Mouse (Mus musculus) liver, embryonic 14.5 days (tissue): ENCODE data around the gene Sema4a.

ENCODE experiments used
- CTCF ChIP-seq: IDR thresholded peaks from 2 replicates; pipeline ENCODE4 v1.5.1; 2016; ENCODE audit warnings: antibody characterized with exemption, low read depth, control low read depth
- EP300 ChIP-seq: IDR thresholded peaks from 2 replicates; pipeline ENCODE4 v1.6.1; 2016; ENCODE audit warnings: antibody characterized with exemption, low read depth

DNA sequence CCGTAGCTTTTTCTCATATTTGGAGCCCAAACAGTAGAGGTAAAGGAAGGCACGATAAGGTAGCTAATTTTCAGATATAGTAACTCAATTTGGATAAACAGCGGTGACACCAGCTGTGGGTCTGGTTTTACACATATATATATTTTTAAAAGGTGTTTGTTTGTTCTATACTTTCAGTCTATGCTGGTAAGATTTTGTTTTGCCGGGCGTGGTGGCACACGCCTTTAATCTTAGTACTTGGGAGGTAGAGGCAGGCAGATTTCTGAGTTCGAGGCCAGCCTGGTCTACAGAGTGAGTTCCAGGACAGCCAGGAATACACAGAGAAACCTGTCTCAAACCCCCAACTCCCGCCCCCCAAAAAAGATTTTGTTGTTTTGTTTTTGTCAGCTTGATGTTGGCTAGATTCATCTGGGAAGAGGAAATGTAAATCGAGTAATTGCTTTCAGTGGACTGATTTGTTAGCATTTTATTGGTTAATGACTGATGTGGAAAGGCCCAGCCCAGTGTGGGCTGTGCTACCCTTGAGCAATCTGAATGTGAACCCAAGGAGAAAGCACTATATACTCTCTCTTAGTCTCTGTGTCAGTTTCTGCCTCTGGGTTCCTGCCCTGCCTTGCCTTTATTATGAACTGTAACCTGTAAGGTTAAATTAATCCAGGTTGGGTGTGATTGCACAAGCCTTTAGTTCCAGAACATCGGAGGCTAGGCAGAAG, 35.1 kb downstream of the Sema4a start:
- no peak for TF ChIP-seq CTCF
- no peak for TF ChIP-seq EP300
